Mouse (Mus musculus) ovary, postnatal 36 days (tissue): ENCODE results near the gene Rfx1.

Experiments used
- DNase-seq: peaks from one replicate; pipeline ENCODE4 v3.0.0; 2022; ENCODE audit warnings: low spot score, mixed read lengths

Gene Rfx1

DNA sequence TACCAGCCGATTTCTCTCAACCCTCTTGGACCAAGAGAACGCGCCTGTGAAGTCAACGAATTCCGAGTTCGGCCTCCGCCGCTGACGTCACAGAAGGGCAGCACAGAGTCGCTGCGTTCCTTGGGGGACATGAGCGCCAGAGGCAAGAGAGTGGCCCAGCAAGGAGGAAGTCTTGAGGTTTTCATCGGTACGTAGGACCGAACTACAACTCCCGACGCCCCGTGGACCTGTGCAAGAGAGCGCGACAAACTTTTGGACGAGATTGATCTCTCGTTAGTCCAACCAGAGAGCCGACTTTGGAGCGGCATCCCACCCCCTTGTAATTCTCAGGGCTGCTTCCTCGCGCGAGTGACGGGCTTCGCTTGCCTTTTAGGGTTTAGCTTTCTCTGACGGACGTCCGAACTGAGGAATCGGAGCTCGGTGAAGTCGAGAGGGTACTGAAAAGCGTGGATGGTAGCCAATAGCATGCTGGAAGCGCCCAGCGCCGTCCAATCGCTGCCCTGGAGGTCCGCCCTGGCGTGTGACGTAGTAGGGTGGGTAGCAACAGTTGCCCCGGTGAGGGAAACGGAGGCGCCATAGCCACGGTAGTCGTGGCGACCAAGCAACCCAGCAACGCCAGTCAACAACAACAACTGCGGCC, at the start of gene Rfx1:
Rfx1 (plus strand) TSS at position 544 of the 640 bp plus-strand sequence.
- peak; percentile 97 for DNase-seq

DNA sequence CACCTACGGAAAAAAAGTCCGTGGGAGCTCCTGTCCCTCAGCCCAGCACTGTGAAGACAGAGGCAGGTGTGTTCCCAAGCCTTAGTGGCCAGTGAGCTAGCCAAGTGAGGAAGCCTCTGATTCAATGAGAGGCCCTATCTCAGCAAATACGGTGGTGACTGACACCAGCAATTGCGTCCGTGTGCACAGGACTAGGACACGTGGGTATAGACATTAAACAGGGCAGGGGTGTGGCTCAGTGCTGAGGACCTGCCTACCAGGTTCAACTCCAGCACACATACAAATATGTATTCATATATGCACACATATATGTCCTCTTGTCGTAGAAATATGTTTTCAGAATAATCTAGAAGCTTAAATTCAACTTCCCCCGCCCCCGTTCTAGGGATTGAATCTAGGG, 46.9 kb upstream of the Rfx1 start:
- no peak for DNase-seq

- DNase-seq = no peak
Measured at GRCm38 (mm10) chr8:84021096-84021495, 45.5 kb upstream of the Rfx1 start, which contains the start of gene Palm3. Palm3 (plus strand) TSS chr8:84021471.

- no peak for DNase-seq
Measured at GRCm38 (mm10) chr8:84021569-84021968, 45.1 kb upstream of the Rfx1 start.

GRCm38 (mm10) chr8:84023085-84023484, 43.5 kb upstream of the Rfx1 start:
- no peak for DNase-seq

DNA sequence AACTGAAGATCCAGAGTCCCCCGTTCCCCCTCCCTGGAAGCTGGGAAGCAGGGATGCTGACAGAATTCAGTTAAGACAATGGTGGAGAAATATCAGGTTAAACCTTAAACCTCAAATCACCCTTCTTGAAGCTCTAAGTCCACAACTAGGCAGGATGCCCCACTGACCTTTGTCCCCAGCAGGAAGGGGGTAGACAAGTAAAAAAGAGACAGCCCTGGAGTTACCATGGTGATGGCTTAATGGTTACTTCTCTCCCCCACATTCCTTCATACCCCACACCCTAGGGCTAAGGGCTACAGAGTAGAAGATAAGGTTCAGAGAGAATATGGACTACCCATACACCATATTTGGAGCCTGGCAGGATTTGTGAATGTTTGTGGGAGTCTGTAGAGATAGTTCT, 43.0 kb upstream of the Rfx1 start:
- DNase-seq = no peak

- DNase-seq = peak; percentile 62
Measured at GRCm38 (mm10) chr8:84024171-84024570, 42.5 kb upstream of the Rfx1 start.

DNA sequence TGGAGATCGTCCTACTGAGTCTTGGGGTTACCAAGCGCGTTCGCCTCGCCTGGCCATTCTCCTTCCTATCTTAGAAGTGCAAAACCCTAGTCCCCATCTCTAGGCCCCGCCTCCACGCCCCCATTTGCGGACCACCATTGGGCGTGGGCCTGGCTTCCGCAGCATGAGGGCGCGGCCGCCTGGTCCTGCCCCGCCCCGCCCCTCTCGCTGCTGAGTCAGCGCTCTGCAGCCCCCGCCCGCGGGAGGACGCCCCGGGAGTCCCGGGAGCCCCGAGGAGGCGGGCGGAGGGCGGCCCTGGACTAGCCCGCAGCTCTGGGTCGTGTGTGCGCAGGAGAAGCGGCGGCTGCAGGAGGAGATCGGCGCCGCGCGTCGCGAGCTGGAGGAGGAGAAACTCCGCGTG, 40.8 kb upstream of the Rfx1 start:
- DNase-seq = peak; percentile 57

DNA sequence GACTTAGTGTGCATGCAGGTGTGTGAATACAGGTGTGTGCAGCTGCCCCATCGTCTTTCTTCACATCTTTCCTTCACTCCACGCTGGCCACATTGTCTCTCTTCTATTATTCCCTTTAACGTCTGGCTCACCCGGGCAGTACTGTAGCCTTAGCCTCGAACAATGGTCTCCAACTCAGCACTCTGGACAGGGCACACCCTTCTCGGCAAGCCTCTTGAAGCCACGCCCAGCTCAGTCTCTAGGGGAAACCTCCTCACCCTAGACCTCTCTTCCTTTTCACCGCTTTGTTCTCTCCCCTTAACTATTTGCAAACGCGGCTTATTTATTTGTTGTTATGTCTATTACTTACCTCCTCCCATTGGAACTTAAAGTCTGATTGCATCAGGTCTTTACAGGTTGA, 39.2 kb upstream of the Rfx1 start:
- no peak for DNase-seq

- DNase-seq = no peak
Measured at GRCm38 (mm10) chr8:84029272-84029671, 37.4 kb upstream of the Rfx1 start.

- DNase-seq = no peak
Measured at GRCm38 (mm10) chr8:84032777-84033176, 33.9 kb upstream of the Rfx1 start.

- peak; percentile 31 for DNase-seq
Measured at GRCm38 (mm10) chr8:84038015-84038414, 28.6 kb upstream of the Rfx1 start.

DNA sequence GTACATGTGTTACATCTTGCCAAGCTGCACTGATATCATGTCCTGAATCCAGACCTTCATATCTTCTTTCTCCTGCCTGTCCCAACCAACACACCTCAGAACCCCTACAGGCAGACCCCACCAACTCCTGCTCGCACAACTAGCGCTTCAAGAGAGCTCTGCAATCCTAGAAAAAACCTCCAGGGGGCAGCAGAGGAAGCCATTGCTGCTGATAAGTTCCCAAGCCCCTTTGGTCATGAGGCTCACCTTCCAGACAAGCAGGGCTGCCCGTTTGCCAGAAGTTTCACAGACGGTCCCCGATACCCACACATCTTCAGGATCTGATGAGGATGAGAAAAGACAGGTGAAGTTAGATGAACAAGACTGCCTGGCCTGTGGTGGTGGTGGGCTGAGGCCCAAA, 27.6 kb upstream of the Rfx1 start:
- peak; percentile 56 for DNase-seq

GRCm38 (mm10) chr8:84042066-84042947, 24.3 kb upstream of the Rfx1 start, which contains the start of gene Il27ra:
Il27ra (minus strand) TSS chr8:84042589.
- DNase-seq = peak; percentile 70

- DNase-seq = no peak
Measured at GRCm38 (mm10) chr8:84042948-84043342, 23.7 kb upstream of the Rfx1 start.

- DNase-seq = no peak
Measured at GRCm38 (mm10) chr8:84044103-84044502, 22.5 kb upstream of the Rfx1 start.

DNA sequence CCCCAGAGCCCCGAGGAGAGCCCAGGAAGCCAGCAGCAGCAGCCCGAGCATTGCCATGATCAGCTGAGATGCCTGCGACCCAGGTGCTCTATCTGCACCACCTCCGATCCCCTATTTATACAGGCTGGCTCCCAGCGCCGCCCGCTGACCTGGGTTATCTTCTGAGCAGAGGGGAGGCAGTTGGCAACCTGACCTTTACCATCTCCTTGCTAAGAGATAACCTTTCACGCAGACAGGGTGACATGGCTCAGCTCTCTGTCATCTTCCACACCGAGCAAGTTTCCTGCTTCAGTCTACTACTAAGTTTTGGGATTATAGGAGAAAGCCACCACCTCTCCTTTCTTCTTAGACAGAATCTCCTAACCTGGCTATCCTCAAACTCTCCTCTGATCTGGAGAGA, 21.7 kb upstream of the Rfx1 start, which contains the start of gene Rln3:
Rln3 (minus strand) TSS at position 101 of the 400 bp plus-strand sequence.
- no peak for DNase-seq

- DNase-seq = no peak
Measured at GRCm38 (mm10) chr8:84046505-84046904, 20.1 kb upstream of the Rfx1 start.

- DNase-seq = no peak
Measured at GRCm38 (mm10) chr8:84048171-84048570, 18.5 kb upstream of the Rfx1 start.

DNA sequence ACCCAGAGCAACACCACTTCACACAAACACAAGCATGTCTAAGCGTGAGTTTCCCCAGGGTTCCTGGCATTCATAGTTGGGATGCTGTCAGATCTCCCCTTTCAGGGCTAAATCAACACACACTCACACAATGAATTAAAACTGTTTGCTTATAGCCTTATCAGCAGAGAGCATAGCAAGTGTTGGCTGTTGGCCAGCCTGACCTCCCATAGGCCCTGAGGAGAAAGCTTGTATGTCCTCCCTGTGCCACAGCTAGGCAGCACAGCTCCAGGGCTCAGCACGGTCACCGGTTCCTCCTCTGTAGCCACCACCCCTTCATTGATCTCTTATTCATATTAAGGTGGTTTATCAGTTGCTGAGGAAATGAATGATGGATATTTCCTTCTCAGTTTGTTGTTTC, 13.9 kb upstream of the Rfx1 start:
- no peak for DNase-seq

GRCm38 (mm10) chr8:84053229-84053628, 13.4 kb upstream of the Rfx1 start:
- DNase-seq = no peak

- no peak for DNase-seq
Measured at GRCm38 (mm10) chr8:84057827-84058226, 8.8 kb upstream of the Rfx1 start.

GRCm38 (mm10) chr8:84059226-84059625, 7.4 kb upstream of the Rfx1 start:
- no peak for DNase-seq
